Mouse (Mus musculus) ES-E14 (cell line): ENCODE data around the gene Prdx6. TPM values are rescaled to one million over a fixed set of nuclear protein-coding genes. Genes with fewer than 3 reads are reported as not detected.

Experiments
- DNase-seq: peaks from one replicate; pipeline ENCODE4 v3.0.0-alpha.2; 2013; ENCODE audit warnings: low read depth, low spot score
- H3K27ac ChIP-seq: 2 replicates; pipeline ENCODE4 v1.5.1; 2012; ENCODE audit warnings: low read depth, mild to moderate bottlenecking, low read length, moderate library complexity, mixed read lengths; ENCODE audit not compliant: poor library complexity, insufficient read depth, severe bottlenecking
- H3K36me3 ChIP-seq: 2 replicates; pipeline ENCODE4 v1.6.1; 2012; ENCODE audit warnings: mild to moderate bottlenecking, low read length, moderate library complexity, mixed read lengths; ENCODE audit not compliant: control insufficient read depth, poor library complexity, insufficient read depth, severe bottlenecking
- H3K4me1 ChIP-seq, 2 experiments: fragments of 150-350 bp in 1 of 2; sonication (generic) in 1 of 2; 2 replicates each; pipeline ENCODE4 v1.6.1; 2012; ENCODE audit warnings: low read length in 2 of 2, mild to moderate bottlenecking in 1 of 2, mixed read lengths in 1 of 2; ENCODE audit not compliant: control insufficient read depth in 2 of 2, insufficient read depth in 2 of 2, poor library complexity in 1 of 2
- H3K4me3 ChIP-seq, 2 experiments: fragments of 150-350 bp in 1 of 2; sonication (generic) in 1 of 2; 2 replicates each; pipeline ENCODE4 v1.5.1; 2012; ENCODE audit warnings: low read length in 2 of 2, low read depth in 1 of 2, mild to moderate bottlenecking in 1 of 2, mixed read lengths in 1 of 2; ENCODE audit not compliant: insufficient read depth in 1 of 2, poor library complexity in 1 of 2, severe bottlenecking in 1 of 2
- H3K9ac ChIP-seq: 2 replicates; pipeline ENCODE4 v1.6.1; 2012; ENCODE audit warnings: low read depth, mild to moderate bottlenecking, low read length, mixed read lengths; ENCODE audit not compliant: poor library complexity, insufficient read depth, severe bottlenecking
- H3K9me3 ChIP-seq: fragments of 150-350 bp; sonication (generic); 2 replicates; pipeline ENCODE4 v1.6.1; 2012; ENCODE audit warnings: low read depth, mild to moderate bottlenecking, low read length; ENCODE audit not compliant: control insufficient read depth, insufficient read depth
- CHD2 ChIP-seq: IDR thresholded peaks from 2 replicates; pipeline ENCODE4 v1.6.1; 2014; ENCODE audit warnings: mild to moderate bottlenecking, low read depth, low read length, inconsistent platforms
- HCFC1 ChIP-seq: IDR thresholded peaks from 2 replicates; pipeline ENCODE4 v1.6.1; 2012; ENCODE audit warnings: low read length, inconsistent platforms, borderline replicate concordance; ENCODE audit not compliant: insufficient read depth
- MAFK ChIP-seq: IDR thresholded peaks from 2 replicates; pipeline ENCODE4 v1.6.1; 2014; ENCODE audit warnings: mild to moderate bottlenecking, low read depth, low read length, inconsistent platforms; ENCODE audit not compliant: insufficient read depth
- ZC3H11A ChIP-seq: IDR thresholded peaks from 2 replicates; pipeline ENCODE4 v1.6.1; 2012; ENCODE audit warnings: low read depth, mild to moderate bottlenecking, inconsistent platforms, low read length, borderline replicate concordance
- ZNF384 ChIP-seq: IDR thresholded peaks from 2 replicates; pipeline ENCODE4 v1.6.1; 2012; ENCODE audit warnings: low read depth, low read length, inconsistent platforms
- in situ Hi-C, 2 experiments: fragments of 600-800 bp; cut with MboI; formaldehyde crosslinking; loops; one replicate each; pipeline ENCODE4 v1.15.1; 2025; ENCODE audit warnings: low sequenced_read_pairs in 2 of 2, inconsistent platforms in 1 of 2; ENCODE audit not compliant: unreplicated experiment in 2 of 2
- total RNA-seq: library from RNA; depleted of rRNA; stranded (reverse); fragments of 300-350 nt; gene quantifications from 2 replicates; pipeline ENCODE4 v1.2.3, GENCODE M21; 2012

Prdx6 gene
- total RNA-seq, 1 experiment = 390 TPM

- Histone ChIP-seq H3K36me3 (no peaks in the 10 kb centered on the region), H3K4me3 (no peak overlapping the region), H3K9ac (no peak overlapping the region), H3K27ac (no peak overlapping the region), H3K4me1 (peaks cover 0 to 3% of the 10 kb centered on the region in 2 experiments; a peak in 2 of 4 replicates), H3K9me3 (no peaks in the 10 kb centered on the region)
- no peak for DNase-seq
- in situ Hi-C loops = no loop called here
- TF ChIP-seq ZC3H11A (no peak), MAFK (no peak), ZNF384 (no peak), HCFC1 (no peak), CHD2 (no peak)
These were observed 28.4 kb upstream of the Prdx6 start for GRCm38 (mm10) chr1:161279244-161279908.

- Histone ChIP-seq H3K4me3 (no peak overlapping the region), H3K9ac (no peak overlapping the region), H3K4me1 (peaks cover 3 to 8% of the 10 kb centered on the region in 2 experiments; a peak in 2 of 4 replicates), H3K27ac (no peak overlapping the region), H3K9me3 (no peaks in the 10 kb centered on the region), H3K36me3 (no peaks in the 10 kb centered on the region)
- TF ChIP-seq HCFC1 (no peak), MAFK (no peak), ZC3H11A (no peak), CHD2 (no peak), ZNF384 (no peak)
- in situ Hi-C loops = no loop called here
- no peak for DNase-seq
These were observed 22.5 kb upstream of the Prdx6 start for GRCm38 (mm10) chr1:161273486-161273885.

GRCm38 (mm10) chr1:161271461-161271810 lies 20.4 kb upstream of the Prdx6 start:
- Histone ChIP-seq H3K27ac (no peak overlapping the region), H3K9me3 (no peaks in the 10 kb centered on the region), H3K4me3 (no peak overlapping the region), H3K9ac (no peak overlapping the region), H3K4me1 (peaks cover 3 to 8% of the 10 kb centered on the region in 2 experiments; a peak in 3 of 4 replicates), H3K36me3 (no peaks in the 10 kb centered on the region)
- in situ Hi-C loops = no loop called here
- TF ChIP-seq ZNF384 (no peak), ZC3H11A (no peak), MAFK (no peak), HCFC1 (no peak), CHD2 (no peak)
- DNase-seq = no peak

DNA sequence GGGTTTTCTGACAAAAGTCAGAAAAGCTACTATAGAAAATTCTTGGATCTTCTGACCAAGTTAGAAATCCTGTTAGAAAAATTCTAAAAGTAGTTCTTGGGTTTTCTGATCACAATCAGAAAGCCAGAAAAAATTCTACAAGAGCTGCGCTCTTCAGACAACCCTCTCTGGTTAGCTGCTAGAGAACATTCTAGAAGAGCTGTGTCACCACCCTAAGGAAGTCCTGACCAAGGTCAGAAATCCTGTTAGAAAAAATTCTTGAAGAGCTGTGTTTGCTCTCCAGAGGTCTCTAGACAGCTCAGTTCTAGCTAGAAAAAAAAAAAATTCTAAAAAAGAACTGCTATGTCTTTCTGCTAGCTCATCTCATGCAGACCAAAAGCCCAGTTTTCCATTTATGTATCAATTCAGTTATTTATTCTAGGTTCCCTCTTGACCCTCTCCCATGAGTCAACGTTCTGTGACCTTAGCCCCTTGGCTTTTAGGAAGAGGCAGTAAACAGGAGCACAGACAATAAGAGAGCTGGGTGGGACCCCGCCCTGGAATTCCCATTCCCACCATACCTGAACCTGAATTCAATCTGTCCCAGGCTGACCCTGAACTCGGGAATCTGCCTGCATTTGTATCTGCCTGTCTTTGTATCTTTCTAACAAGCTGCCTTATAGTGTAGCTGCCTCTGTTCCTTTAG lies 19.9 kb upstream of the Prdx6 start:
- in situ Hi-C loops = no loop called here
- Histone ChIP-seq H3K36me3 (no peaks in the 10 kb centered on the region), H3K4me1 (peaks cover 3 to 8% of the 10 kb centered on the region in 2 experiments; a peak in 3 of 4 replicates), H3K4me3 (no peak overlapping the region), H3K9ac (no peak overlapping the region), H3K27ac (no peak overlapping the region; the same call in 1 of the 2 replicates), H3K9me3 (no peaks in the 10 kb centered on the region)
- peak; percentile 56 for DNase-seq
- TF ChIP-seq HCFC1 = no peak
- 0 out of 2 replicates have a peak, but pooled peaks have one; percentile 12 for TF ChIP-seq ZNF384

DNA sequence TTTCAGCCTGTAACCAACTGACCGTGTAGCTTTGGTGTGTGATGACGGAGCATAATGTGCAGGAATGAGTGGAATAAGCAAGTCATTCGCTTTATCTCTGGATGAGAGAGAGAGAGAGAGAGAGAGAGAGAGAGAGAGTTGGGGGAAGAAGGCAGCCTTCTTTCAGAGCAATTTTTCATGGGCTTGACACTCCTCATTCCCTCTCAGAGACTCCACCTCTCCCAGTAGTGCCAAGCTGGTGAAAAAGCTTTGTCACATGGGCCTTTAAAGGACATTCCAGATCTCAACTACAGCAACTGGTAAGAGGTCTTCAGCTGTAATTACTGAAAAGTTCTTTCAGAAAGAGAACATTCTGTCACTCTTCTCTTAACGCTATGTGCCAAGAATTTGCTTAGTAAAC lies 18.3 kb upstream of the Prdx6 start:
- no peak for DNase-seq
- Histone ChIP-seq H3K4me1 (peaks cover 3 to 7% of the 10 kb centered on the region in 2 experiments; a peak in 3 of 4 replicates), H3K4me3 (no peak overlapping the region), H3K9me3 (no peaks in the 10 kb centered on the region), H3K9ac (no peak overlapping the region), H3K27ac (no peak overlapping the region), H3K36me3 (no peaks in the 10 kb centered on the region)
- in situ Hi-C loops = no loop called here
- TF ChIP-seq CHD2 = no peak
- no peak for TF ChIP-seq MAFK
- no peak for TF ChIP-seq ZNF384
- no peak for TF ChIP-seq ZC3H11A
- no peak for TF ChIP-seq HCFC1
